Mouse (Mus musculus): Measurements from ENCODE around the gene Gdf7.

DNA sequence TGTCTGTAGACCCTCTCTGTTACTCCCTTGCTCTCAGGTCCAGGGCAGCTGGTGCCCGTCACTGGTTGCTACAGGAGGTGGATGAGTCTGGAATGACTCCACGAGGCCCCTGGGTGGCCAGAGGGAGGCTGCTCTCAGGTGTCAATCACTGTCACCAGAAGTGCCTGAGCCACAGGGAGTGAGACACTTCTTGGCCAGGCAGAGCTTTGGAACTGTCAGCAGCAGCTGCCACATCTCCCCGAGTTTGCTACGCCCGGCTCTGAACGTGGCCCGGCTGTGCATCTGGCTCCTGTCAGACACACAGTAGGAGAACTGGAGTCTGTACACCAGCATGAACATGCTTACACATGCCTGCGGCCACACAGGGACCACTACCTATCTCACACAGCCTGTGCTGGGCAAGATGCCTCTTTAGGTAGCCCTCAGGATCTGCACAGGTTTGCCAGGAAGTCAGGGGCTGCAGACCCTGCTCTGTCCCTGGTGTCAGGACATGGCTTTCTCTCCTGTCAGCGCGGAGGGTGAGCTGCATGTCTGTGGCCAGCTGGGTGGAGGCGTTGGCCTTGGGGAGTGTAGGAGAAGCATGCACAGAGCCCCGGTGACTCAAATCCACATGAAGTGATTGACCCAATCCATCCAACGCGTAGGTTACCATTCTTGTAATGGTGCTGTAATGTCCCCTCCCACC, 29.9 kb upstream of the Gdf7 start:
- TF ChIP-seq CTCF (conservative IDR thresholded peaks at IDR 0.05; ENCODE audit: insufficient read depth, insufficient read length, low read depth, low read length) (no peak), POLR2A (IDR thresholded peaks at IDR 0.05; ENCODE audit: low read depth, low read length) (no peak)

Data from kidney, adult 2 months (tissue).